Mouse (Mus musculus) embryonic facial prominence, embryonic 13.5 days (tissue): ENCODE results near the gene Psme4. TPM values are rescaled to one million over a fixed set of nuclear protein-coding genes. Genes with fewer than 3 reads are reported as not detected.
"Not testable (repeated sequence)": the region's sequence is repeated elsewhere in the genome, so short reads cannot be mapped to it uniquely, and the experiment has no call there.

Experiments used
- ATAC-seq: fragments of 200-750 bp; cut with Nextera tagmentation; 2 replicates; pipeline ENCODE4 v1.8.0; 2017; ENCODE audit warnings: low read depth; ENCODE audit not compliant: insufficient number of reproducible peaks, insufficient read depth, low FRiP score, low TSS enrichment
- H3K27ac ChIP-seq: fragments of 300-500 bp; sonication (generic); 2 replicates; pipeline ENCODE4 v1.5.1; 2015; ENCODE audit warnings: moderate library complexity, mild to moderate bottlenecking, inconsistent platforms
- H3K27me3 ChIP-seq: fragments of 300-500 bp; sonication (generic); 2 replicates; pipeline ENCODE4 v1.6.1; 2015; ENCODE audit warnings: mild to moderate bottlenecking, inconsistent platforms
- H3K36me3 ChIP-seq: fragments of 300-500 bp; sonication (generic); 2 replicates; pipeline ENCODE4 v1.6.1; 2015; ENCODE audit warnings: mild to moderate bottlenecking, inconsistent platforms
- H3K4me1 ChIP-seq: fragments of 300-500 bp; sonication (generic); 2 replicates; pipeline ENCODE4 v1.6.1; 2015; ENCODE audit warnings: inconsistent platforms
- H3K4me2 ChIP-seq: fragments of 300-500 bp; sonication (generic); 2 replicates; pipeline ENCODE4 v1.6.1; 2015; ENCODE audit warnings: moderate library complexity, mild to moderate bottlenecking, inconsistent platforms
- H3K4me3 ChIP-seq: fragments of 300-500 bp; sonication (generic); 2 replicates; pipeline ENCODE4 v1.5.1; 2015; ENCODE audit warnings: mild to moderate bottlenecking, inconsistent platforms
- H3K9ac ChIP-seq: fragments of 300-500 bp; sonication (generic); 2 replicates; pipeline ENCODE4 v1.6.1; 2015; ENCODE audit warnings: mild to moderate bottlenecking, inconsistent platforms
- H3K9me3 ChIP-seq: fragments of 300-500 bp; sonication (generic); 2 replicates; pipeline ENCODE4 v1.6.1; 2016; ENCODE audit warnings: inconsistent platforms
- WGBS: fragments of 180-500 bp; shearing (Covaris S2); methylation state at CpG from one replicate; pipeline ENCODE4 v1.1.7; 2015; ENCODE audit warnings: mixed read lengths; 5-methylcytosine and 5-hydroxymethylcytosine counted together
- polyA plus RNA-seq: library from polyadenylated mRNA; unstranded; fragments of >200 nt; fragmentation: Nextera tagmentation; extraction: Ambion mirVana; gene quantifications from 2 replicates; pipeline ENCODE4 v1.2.1, GENCODE M21; 2015

Gene Psme4
- 25.0 and 28.7 TPM in 2 replicates for polyA plus RNA-seq

DNA sequence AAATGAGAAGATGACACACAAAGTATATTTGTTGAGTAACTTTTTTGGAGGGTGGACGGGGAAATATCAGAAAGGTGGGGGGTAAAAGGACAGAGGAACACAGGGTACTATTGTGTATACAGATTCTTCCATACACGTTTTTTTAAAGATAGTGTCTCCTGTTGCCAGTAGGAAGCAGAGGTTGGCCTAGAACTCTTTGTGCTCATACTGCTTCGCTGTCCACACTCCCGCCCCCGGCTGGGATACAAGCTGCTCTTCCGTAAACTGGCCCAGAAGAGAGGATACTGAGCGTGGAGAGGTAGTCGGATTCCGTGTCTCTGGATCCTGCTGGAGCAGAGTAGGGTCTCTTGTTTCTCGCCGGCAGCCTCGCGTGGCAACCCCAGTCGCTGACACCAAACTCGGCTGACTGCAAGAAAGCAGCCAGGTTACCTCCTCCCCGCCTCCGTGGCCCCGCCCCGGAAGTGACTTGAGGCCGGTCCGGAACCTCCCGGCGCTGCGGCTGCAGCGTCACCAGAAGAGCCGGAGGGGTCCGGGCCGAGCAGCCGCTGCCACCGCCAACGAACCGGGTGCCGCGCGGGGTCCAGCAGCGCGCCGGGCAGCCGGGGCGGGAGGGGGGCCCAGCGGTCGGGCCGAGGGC lies at the start of gene Psme4:
Gene Psme4, plus strand, starts transcription at position 460 of the 637 bp plus-strand sequence.
- peak; percentile 97 for ATAC-seq
- Histone ChIP-seq H3K9ac (peak within 1 kb of the TSS; percentile 95), H3K4me1 (peaks cover 7% of the 10 kb centered on the region; the same call in 1 of the 2 replicates), H3K4me2 (peak within 1 kb of the TSS; percentile 73), H3K36me3 (no peaks in the 10 kb centered on the region), H3K4me3 (peak within 1 kb of the TSS; percentile 89), H3K27me3 (no peaks in the 10 kb centered on the region), H3K27ac (peak within 1 kb of the TSS; percentile 94), H3K9me3 (no peaks in the 10 kb centered on the region)
- WGBS: 1% methylated on average over 39 of the region's 43 CpGs

DNA sequence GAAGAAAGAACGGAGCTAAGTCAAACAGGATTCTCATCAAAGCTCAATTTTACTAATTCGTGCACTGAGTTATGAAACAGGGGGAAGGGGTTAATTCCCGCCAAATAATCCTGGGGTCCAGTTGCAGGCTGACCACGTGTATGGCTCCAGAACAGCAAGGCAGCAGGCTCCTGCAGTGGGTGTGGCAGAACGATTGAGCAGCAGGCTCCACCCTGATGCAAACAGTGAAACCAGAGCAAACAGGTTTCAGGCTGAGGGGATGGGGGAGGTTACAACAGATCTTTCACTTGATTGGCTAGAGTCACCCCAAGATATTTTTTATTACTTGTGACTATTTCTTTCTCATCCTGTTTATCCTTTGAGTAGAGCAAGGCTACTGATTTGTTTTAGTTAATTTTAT lies 48.1 kb upstream of the Psme4 start:
- Histone ChIP-seq H3K27ac (no peak overlapping the region), H3K4me2 (no peak overlapping the region), H3K4me1 (no peaks in the 10 kb centered on the region), H3K4me3 (no peak overlapping the region), H3K27me3 (no peaks in the 10 kb centered on the region), H3K9me3 (no peaks in the 10 kb centered on the region), H3K9ac (no peak overlapping the region), H3K36me3 (no peaks in the 10 kb centered on the region)
- WGBS: 50% methylated on average over 5 of the region's 5 CpGs
- no peak for ATAC-seq

DNA sequence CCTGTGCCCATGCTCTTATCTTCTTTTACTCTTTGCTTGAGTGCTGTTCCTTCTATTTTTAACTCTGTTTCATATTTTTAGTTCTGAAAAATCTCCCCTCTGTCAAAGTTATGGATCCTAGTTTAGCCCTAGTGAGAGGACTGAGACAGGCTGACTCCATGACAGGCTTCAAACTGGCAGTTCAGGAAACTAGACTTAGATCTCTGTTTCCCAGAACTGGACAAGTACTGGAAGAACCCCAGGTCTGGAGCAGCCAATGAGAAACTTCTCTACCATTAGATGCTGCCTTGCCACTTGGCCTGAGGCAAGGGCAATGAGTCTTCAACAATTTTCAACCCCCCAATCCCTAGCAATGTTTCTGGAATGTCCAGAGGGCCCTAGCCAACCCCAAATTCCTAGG lies 40.8 kb upstream of the Psme4 start:
- Histone ChIP-seq H3K9me3 (no peaks in the 10 kb centered on the region), H3K4me3 (no peak overlapping the region), H3K36me3 (no peaks in the 10 kb centered on the region), H3K27ac (no peak overlapping the region), H3K9ac (no peak overlapping the region), H3K27me3 (no peaks in the 10 kb centered on the region), H3K4me2 (no peak overlapping the region), H3K4me1 (no peaks in the 10 kb centered on the region)
- no peak for ATAC-seq

DNA sequence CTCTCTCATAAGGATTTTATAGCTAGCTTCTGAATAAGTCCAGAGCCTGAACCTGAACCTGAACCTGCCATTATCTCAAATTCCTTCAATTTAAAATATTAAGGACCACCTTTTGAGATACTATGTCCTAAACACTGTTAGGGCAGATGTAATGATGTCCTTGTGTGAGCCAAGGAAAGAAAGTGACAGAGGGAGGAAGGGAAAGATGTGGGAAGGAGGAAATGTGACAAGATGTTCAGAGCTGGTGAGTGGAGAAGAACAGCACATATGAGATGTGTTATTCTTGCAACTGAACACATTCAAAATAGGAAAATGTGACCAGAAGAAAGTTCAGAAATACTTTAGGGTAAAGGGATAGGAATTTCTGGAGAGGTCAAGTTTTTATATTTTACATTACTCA lies 38.1 kb upstream of the Psme4 start:
- no peaks in the 10 kb centered on the region for H3K9me3 ChIP-seq
- no peaks in the 10 kb centered on the region for H3K27me3 ChIP-seq
- no peak overlapping the region for H3K9ac ChIP-seq
- H3K4me2 ChIP-seq: no peak overlapping the region
- H3K36me3 ChIP-seq: no peaks in the 10 kb centered on the region
- H3K4me3 ChIP-seq: no peak overlapping the region
- H3K27ac ChIP-seq: no peak overlapping the region
- no peaks in the 10 kb centered on the region for H3K4me1 ChIP-seq
- ATAC-seq: no peak

DNA sequence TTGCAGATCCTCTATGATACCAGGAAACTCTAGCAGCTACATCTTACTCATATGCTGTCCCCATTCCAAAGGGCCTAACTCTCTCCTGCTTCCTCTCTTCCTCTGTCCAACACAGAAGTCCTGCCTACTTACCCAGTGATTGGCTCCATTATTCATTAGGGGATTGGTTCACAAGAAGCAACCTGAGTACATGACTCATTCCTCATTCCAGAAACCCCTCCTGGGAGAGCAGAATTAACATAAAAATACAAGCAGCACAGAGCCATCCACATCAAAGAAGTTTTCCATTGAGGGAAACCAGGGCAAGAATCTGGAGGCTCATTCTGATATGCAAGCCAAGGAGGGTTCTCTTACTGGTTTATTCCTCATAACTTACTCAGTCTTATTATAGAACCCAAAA lies 27.5 kb upstream of the Psme4 start:
- Histone ChIP-seq H3K36me3 (no peaks in the 10 kb centered on the region), H3K4me2 (no peak overlapping the region)
- ATAC-seq: no peak

DNA sequence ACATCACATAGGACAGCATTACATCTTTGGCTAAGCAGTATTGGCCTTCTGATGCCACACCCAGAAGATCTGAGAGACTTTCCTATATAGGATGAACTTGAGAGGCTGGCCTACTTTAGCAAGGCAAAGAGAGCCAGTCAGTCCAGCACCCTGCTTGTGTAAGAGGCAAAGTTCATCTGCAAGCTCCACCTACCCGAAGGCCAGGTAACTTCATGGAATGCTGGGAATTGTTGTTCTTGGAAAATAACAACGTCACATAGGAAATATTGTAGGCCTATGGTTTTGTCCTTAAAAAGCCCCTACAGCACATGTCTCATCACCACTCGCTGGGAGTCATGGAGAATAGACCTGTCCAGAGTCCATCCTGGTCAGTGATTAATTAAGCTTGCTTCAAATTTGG lies 22.6 kb upstream of the Psme4 start:
- Histone ChIP-seq H3K9me3 (no peaks in the 10 kb centered on the region), H3K27ac (no peak overlapping the region), H3K4me3 (no peak overlapping the region), H3K27me3 (0 out of 2 replicates have a peak, but pooled peaks cover 6% of the 10 kb centered on the region), H3K36me3 (no peaks in the 10 kb centered on the region), H3K4me1 (no peaks in the 10 kb centered on the region), H3K9ac (no peak overlapping the region), H3K4me2 (no peak overlapping the region)
- ATAC-seq: no peak
- 92% methylated on average over 3 of the region's 3 CpGs for WGBS

More for the DNA sequence above, 27.5 kb upstream of the Psme4 start:
- Histone ChIP-seq H3K27ac (no peak overlapping the region), H3K9me3 (no peaks in the 10 kb centered on the region), H3K27me3 (no peaks in the 10 kb centered on the region), H3K4me3 (no peak overlapping the region), H3K9ac (no peak overlapping the region), H3K4me1 (no peaks in the 10 kb centered on the region)

DNA sequence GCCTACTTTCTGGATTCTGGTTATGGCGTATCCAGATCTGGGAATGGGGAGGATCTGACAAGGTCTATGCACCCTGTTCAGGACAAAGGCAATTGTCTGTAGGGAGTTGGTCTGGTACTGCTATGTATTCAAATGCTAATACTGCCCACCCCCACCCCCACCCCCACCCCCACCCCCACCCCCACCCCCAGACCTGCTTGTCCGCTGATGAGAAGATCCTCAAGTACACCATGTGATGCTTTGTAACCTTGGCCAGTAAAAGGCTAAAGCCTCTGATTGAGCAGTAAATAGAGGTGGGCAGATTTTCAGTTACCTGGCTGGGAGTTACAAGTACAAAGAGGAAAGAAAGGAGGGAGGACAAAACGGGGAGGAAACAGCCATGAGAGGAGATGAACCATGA lies 21.9 kb upstream of the Psme4 start:
- Histone ChIP-seq H3K4me1 (no peaks in the 10 kb centered on the region), H3K36me3 (no peaks in the 10 kb centered on the region), H3K4me2 (no peak overlapping the region), H3K27ac (no peak overlapping the region), H3K9me3 (no peaks in the 10 kb centered on the region), H3K4me3 (no peak overlapping the region), H3K27me3 (0 out of 2 replicates have a peak, but pooled peaks cover 6% of the 10 kb centered on the region), H3K9ac (no peak overlapping the region)
- 47% methylated on average over 3 of the region's 3 CpGs for WGBS
- no peak for ATAC-seq

DNA sequence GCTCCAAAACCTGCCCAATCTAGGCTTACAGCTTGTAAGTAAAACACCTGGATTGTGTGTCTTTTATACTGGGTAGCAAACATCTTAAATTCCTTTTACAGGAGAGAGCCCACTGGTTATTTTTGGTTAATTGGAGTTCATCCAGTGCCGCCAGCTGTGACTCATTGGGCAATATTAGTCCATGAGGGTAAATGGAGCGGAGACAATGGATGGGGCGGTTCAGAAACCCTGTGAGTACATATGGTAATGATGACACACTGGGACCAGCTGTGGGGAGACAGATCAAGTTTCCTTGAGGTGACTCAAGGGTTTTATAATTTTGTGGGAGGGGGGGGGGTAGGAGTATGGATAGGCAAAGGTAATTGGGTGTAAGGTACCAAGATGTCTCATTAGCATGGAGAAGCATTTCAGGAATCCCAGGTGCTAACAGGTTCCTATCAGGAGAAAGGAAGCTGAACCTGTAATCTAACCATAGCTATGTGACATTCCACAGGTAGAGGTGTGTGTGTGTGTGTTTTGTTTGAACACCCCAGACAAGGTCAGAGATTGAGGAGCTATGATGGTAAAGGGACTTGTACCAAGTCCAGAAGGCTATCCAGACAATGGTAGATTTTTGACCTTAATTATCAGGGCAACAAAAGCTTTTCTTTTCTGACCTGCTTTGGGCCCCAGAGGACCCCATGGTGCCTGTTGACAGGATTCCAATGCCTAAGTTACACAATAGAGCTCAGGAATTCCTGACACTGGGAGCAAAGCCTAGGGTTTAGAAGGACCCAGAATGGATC lies 21.3 kb upstream of the Psme4 start:
- no peak for ATAC-seq
- H3K36me3 ChIP-seq: no peaks in the 10 kb centered on the region
- no peaks in the 10 kb centered on the region for H3K4me1 ChIP-seq
- H3K4me2 ChIP-seq: no peak overlapping the region
- no peaks in the 10 kb centered on the region for H3K9me3 ChIP-seq
- H3K27ac ChIP-seq: no peak overlapping the region
- no peak overlapping the region for H3K4me3 ChIP-seq
- 30% methylated on average over 3 of the region's 3 CpGs for WGBS
- no peak overlapping the region for H3K9ac ChIP-seq
- peaks cover 8% of the 10 kb centered on the region; the same call in 1 of the 2 replicates for H3K27me3 ChIP-seq

DNA sequence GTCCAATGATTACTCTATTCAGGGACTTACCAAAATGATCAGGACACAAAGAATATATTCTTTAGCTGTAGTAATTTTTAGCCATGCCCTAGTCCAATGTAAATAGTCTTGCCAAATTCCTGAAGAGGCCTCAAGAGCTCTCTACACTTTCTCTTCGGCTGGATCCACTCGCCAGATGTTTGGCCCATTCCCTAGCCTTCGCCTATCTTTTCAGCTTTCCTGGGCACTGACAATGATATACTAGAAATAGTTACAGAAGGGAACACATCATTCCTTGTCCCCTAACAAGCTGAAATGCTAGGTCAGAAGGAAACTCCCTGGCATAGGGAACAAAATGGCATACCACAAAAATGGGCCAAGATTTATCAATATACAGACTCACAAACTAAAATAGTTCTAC lies 18.6 kb upstream of the Psme4 start:
- no peaks in the 10 kb centered on the region for H3K4me1 ChIP-seq
- WGBS: 77% methylated on average over 3 of the region's 3 CpGs
- no peak for ATAC-seq

DNA sequence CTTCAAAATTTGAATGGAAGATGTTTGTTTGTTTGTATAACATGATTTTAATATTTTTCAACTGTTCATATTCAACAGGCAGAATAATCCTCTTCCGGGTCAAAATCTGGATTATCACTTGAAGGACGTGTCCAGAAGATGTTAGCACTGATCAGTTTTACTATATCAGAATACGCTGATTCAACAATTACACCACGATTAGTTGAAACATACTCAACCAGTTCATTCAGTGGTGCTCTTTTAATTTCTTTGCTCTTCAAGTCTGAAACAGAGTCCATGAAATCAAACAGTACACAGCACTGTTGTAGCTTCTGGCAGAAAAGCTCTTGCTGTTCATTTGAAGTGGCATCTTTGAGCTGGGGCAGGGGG lies 17.1 kb upstream of the Psme4 start:
- not testable (repeated sequence) for H3K4me1 ChIP-seq, H3K36me3 ChIP-seq, H3K9me3 ChIP-seq, H3K27ac ChIP-seq, ATAC-seq
- peak overlapping the region; percentile 86 for H3K4me2 ChIP-seq
- peaks cover 16% of the 10 kb centered on the region for H3K27me3 ChIP-seq
- H3K9ac ChIP-seq: peak overlapping the region; percentile 75
- peak overlapping the region; percentile 54 for H3K4me3 ChIP-seq
- WGBS: 61% methylated on average over 4 of the region's 4 CpGs

More for the DNA sequence above, 18.6 kb upstream of the Psme4 start:
- H3K27ac ChIP-seq: no peak overlapping the region
- H3K4me3 ChIP-seq: no peak overlapping the region
- peaks cover 16% of the 10 kb centered on the region for H3K27me3 ChIP-seq
- no peak overlapping the region for H3K9ac ChIP-seq
- no peaks in the 10 kb centered on the region for H3K9me3 ChIP-seq
- H3K4me2 ChIP-seq: no peak overlapping the region
- H3K36me3 ChIP-seq: no peaks in the 10 kb centered on the region

DNA sequence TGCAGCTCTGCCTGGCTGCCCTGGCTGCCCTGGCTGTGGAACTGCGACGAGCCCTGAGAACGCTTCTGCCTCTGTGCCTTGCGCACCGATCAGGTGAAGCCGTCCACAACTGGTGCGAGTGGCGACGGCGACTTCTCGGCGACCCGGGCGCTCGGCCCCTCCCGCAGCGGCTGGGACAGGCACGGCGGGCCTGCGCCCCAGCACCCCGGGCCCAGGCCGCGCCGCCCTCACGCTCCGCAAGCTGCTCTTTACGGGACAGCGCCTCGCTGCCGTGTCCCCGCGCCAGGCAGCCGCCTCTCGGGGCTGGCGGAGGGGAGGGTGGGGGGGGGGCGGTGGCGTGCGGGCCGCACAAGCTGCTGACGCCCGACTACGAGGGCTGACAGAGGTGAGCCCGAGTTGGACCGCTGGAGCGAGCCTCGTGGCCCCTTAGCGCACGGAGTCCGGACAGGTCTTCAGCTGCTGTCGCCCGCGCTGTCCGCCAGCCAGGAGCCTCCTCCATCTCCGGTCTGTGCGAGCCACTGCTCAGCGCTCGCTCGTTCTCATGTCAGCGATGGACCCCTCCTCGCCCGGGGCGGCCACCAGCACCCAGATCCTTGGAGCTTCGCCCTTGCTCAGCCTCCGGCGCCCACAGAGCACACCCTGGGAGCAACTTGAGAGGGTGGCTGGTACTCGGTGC lies 16.5 kb upstream of the Psme4 start:
- ATAC-seq: peak; percentile 72
- Histone ChIP-seq H3K4me2 (peak overlapping the region; percentile 86), H3K4me3 (peak overlapping the region; percentile 54), H3K27ac (no peak overlapping the region), H3K9ac (peak overlapping the region; percentile 75), H3K27me3 (peaks cover 16% of the 10 kb centered on the region), H3K4me1 (no peaks in the 10 kb centered on the region), H3K36me3 (no peaks in the 10 kb centered on the region), H3K9me3 (no peaks in the 10 kb centered on the region)
- 1% methylated on average over 64 of the region's 66 CpGs for WGBS

DNA sequence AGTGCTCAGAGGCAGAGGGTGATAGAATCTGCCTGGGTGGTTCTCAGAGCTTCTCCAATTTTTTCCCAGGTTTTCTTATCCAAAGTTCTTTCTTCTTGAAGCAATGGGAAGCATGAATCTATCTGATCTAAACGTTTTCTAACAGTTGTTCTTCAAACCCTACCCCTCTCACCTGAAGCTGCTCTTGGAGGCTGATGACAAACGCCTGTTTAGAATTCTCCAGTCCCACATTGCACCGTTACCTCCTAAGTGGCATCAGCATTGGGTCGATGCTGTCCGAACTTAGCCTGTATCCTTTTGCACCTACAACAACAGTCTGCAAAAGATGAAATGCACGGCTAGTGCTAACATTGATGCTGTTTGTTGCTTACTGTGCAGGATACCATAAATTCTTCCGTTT lies 10.1 kb upstream of the Psme4 start:
- ATAC-seq: no peak
- 77% methylated on average over 7 of the region's 7 CpGs for WGBS
- H3K27ac ChIP-seq: no peak overlapping the region
- no peaks in the 10 kb centered on the region for H3K36me3 ChIP-seq
- no peaks in the 10 kb centered on the region for H3K4me1 ChIP-seq
- H3K9me3 ChIP-seq: no peaks in the 10 kb centered on the region
- no peaks in the 10 kb centered on the region for H3K27me3 ChIP-seq
- no peak overlapping the region for H3K9ac ChIP-seq
- no peak overlapping the region for H3K4me3 ChIP-seq
- H3K4me2 ChIP-seq: no peak overlapping the region
